Mouse (Mus musculus) urinary bladder, adult 2 months (tissue): Measurements from ENCODE around the gene Cd63. TPM values are rescaled to one million over a fixed set of nuclear protein-coding genes. Genes with fewer than 3 reads are reported as not detected.

Experiments used
- polyA plus RNA-seq: library from polyadenylated mRNA; depleted of rRNA; stranded (reverse); fragments of >200 nt; gene quantifications from 2 replicates; pipeline ENCODE4 v1.2.3, GENCODE M21; 2012; rRNA removed

Gene Cd63
- polyA plus RNA-seq, 1 experiment = 337 TPM

Other genes starting within 250 kb of the Cd63 start
- gene Suox, start 226.9 kb upstream of the Cd63 start, polyA plus RNA-seq = 19.2 and 21.0 TPM in 2 replicates
- 101 and 107 TPM in 2 replicates for gene Rab5b, start 204.7 kb upstream of the Cd63 start, polyA plus RNA-seq
- gene Pmel, start 196.8 kb upstream of the Cd63 start, polyA plus RNA-seq = 0.72 and 0.95 TPM in 2 replicates
- gene Cdk2, start 196.0 kb upstream of the Cd63 start, polyA plus RNA-seq = 23.6 and 32.4 TPM in 2 replicates
- gene Dgka, start 156.1 kb upstream of the Cd63 start, polyA plus RNA-seq = 65.5 and 71.0 TPM in 2 replicates
- gene Pym1, start 153.1 kb upstream of the Cd63 start, polyA plus RNA-seq = 32.9 and 36.9 TPM in 2 replicates
- 19.8 and 22.1 TPM in 2 replicates for gene Mmp19, start 110.1 kb upstream of the Cd63 start, polyA plus RNA-seq
- gene Dnajc14, start 96.9 kb upstream of the Cd63 start, polyA plus RNA-seq = 19.0 and 31.0 TPM in 2 replicates
- gene Tmem198b, start 96.6 kb upstream of the Cd63 start, polyA plus RNA-seq = 32.2 and 41.0 TPM in 2 replicates
- 78.5 and 79.8 TPM in 2 replicates for gene Sarnp, start 83.7 kb upstream of the Cd63 start, polyA plus RNA-seq
- gene Ormdl2, start 79.3 kb upstream of the Cd63 start, polyA plus RNA-seq = 50.2 and 65.7 TPM in 2 replicates
- gene Gdf11, start 9.3 kb upstream of the Cd63 start, polyA plus RNA-seq = 1.7 and 2.3 TPM in 2 replicates
- gene Rdh5, start 21.9 kb downstream of the Cd63 start, polyA plus RNA-seq = 24.2 and 35.0 TPM in 2 replicates
- gene Bloc1s1, start 23.0 kb downstream of the Cd63 start, polyA plus RNA-seq = 286 and 328 TPM in 2 replicates
- gene Itga7, start 32.8 kb downstream of the Cd63 start, polyA plus RNA-seq = 44.5 TPM in 2 replicates
- gene Mettl7b, start 60.0 kb downstream of the Cd63 start, polyA plus RNA-seq = 0.65 and 1.1 TPM in 2 replicates
- not detected in 2 replicates for gene Olfr9, start 88.4 kb downstream of the Cd63 start, polyA plus RNA-seq
- gene Olfr763, start 109.8 kb downstream of the Cd63 start, polyA plus RNA-seq = not detected in 2 replicates
- not detected in 2 replicates for gene Olfr764-ps1, start 138.9 kb downstream of the Cd63 start, polyA plus RNA-seq
- gene Olfr765, start 149.0 kb downstream of the Cd63 start, polyA plus RNA-seq = not detected in 2 replicates
- not detected in 2 replicates for gene Olfr766-ps1, start 168.0 kb downstream of the Cd63 start, polyA plus RNA-seq
- gene Olfr767, start 181.9 kb downstream of the Cd63 start, polyA plus RNA-seq = not detected in 2 replicates
- not detected in 2 replicates for gene Olfr768, start 198.4 kb downstream of the Cd63 start, polyA plus RNA-seq
- not detected in 2 replicates for gene Olfr769, start 216.9 kb downstream of the Cd63 start, polyA plus RNA-seq
- gene Olfr770, start 238.0 kb downstream of the Cd63 start, polyA plus RNA-seq = not detected in 2 replicates